Mouse (Mus musculus) kidney, adult 2 months (tissue): ENCODE results near the gene Cnot2.

Source experiments
- CTCF ChIP-seq: fragments of 200-500 bp; conservative IDR thresholded peaks from 2 replicates; pipeline ENCODE4 v1.5.1; 2011; ENCODE audit warnings: low read depth, mild to moderate bottlenecking, control low read depth, low read length, moderate library complexity, mixed read lengths; ENCODE audit not compliant: insufficient read depth, insufficient read length
- POLR2A ChIP-seq: fragments of 200-500 bp; IDR thresholded peaks from one replicate; pipeline ENCODE4 v1.6.1; 2011; ENCODE audit warnings: low read depth, low read length, control low read depth

DNA sequence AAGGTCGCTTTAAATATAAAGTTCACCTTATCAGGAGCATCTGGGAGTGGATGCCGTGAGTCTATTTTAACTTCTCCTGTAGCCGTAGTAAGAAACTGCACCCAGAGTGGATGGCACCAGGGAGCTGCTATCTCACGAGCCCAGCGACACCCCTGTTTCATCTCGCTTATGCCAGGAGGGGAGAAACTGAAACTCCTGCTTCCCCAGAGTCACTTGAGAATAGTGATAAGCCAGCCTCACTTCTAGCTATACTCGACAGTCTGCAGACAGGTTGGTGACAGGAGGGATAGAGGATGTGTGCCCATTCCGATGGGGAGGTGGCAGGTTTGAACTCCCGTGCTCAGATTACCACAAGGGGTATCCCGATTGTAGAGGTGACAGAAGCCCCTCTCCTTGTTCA is 141.2 kb downstream of the Cnot2 start:
- no peak for TF ChIP-seq POLR2A
- TF ChIP-seq CTCF: no peak
